Mouse (Mus musculus) lung, postnatal 0 days (tissue): ENCODE data around the gene Fgd2.

ENCODE experiments used
- CTCF ChIP-seq: IDR thresholded peaks from 2 replicates; pipeline ENCODE4 v1.5.1; 2016; ENCODE audit warnings: antibody characterized with exemption, mild to moderate bottlenecking
- EP300 ChIP-seq: IDR thresholded peaks from 2 replicates; pipeline ENCODE4 v1.6.1; 2016; ENCODE audit warnings: antibody characterized with exemption, mild to moderate bottlenecking, control low read depth

- TF ChIP-seq EP300 = no peak
- TF ChIP-seq CTCF = no peak
These were observed 48.6 kb upstream of the Fgd2 start for GRCm38 (mm10) chr17:29312082-29312481.
